ENCODE assay signal across 8 mouse cellular contexts in genomic region chr10:68207803-68208669, GRCm38 (mm10).
A peak's percentile ranks its signal among the peaks of the same experiment; 100 is the strongest.
DNase-seq lines count a peak whose midpoint lies in the region; ATAC-seq lines count a peak whose summit lies in the region.

No protein-coding gene starts in this region.

- no peaks in the 10 kb centered on the region; the same call in 1 of the 2 replicates for H3K36me3 ChIP-seq in heart, embryonic 15.5 days
- H3K36me3 ChIP-seq in embryonic facial prominence, embryonic 14.5 days (ENCODE audit: control insufficient read depth, insufficient read depth, low read length): peaks cover 11% of the 10 kb centered on the region; the same call in 1 of the 2 replicates
- H3K36me3 ChIP-seq in kidney, embryonic 16.5 days (ENCODE audit: insufficient read depth, low read length): 0 out of 2 replicates have a peak, but pooled peaks cover 2% of the 10 kb centered on the region
- H3K36me3 ChIP-seq in neural tube, embryonic 11.5 days (ENCODE audit: control insufficient read depth, insufficient read depth, low read length): no peaks in the 10 kb centered on the region

- H3K27ac ChIP-seq in heart, embryonic 15.5 days: no peak overlapping the region
- H3K27ac ChIP-seq in embryonic facial prominence, embryonic 14.5 days (replicated peaks; ENCODE audit: low read depth, low read length): peak overlapping the region; percentile 8; the same call in 1 of the 2 replicates
- peak overlapping the region; percentile 16; the same call in 1 of the 2 replicates for H3K27ac ChIP-seq in kidney, embryonic 16.5 days (ENCODE audit: low read length)
- no peak overlapping the region for H3K27ac ChIP-seq in neural tube, embryonic 11.5 days (ENCODE audit: low read depth, low read length)

- ATAC-seq in heart, embryonic 15.5 days (replicated peaks; ENCODE audit: insufficient number of reproducible peaks, insufficient read depth, low FRiP score, low read depth): no peak
- peak; percentile 60; the same call in 1 of the 2 replicates for ATAC-seq in embryonic facial prominence, embryonic 14.5 days (ENCODE audit: low read depth)
- peak; percentile 74; the same call in 1 of the 2 replicates for ATAC-seq in kidney, embryonic 16.5 days (ENCODE audit: low FRiP score, low TSS enrichment)
- peak; percentile 61 for ATAC-seq in neural tube, embryonic 11.5 days (ENCODE audit: insufficient read depth, low FRiP score, low TSS enrichment)
- ATAC-seq in megakaryocyte progenitor cell, adult 5-6 weeks (replicated peaks; ENCODE audit: poor library complexity): no peak

- H3K4me1 ChIP-seq in heart, embryonic 15.5 days (replicated peaks): peaks cover 29% of the 10 kb centered on the region
- peaks cover 20% of the 10 kb centered on the region for H3K4me1 ChIP-seq in embryonic facial prominence, embryonic 14.5 days (ENCODE audit: control insufficient read depth, insufficient read depth, low read length)
- H3K4me1 ChIP-seq in kidney, embryonic 16.5 days (ENCODE audit: insufficient read depth, low read length): peaks cover 38% of the 10 kb centered on the region
- peaks cover 13% of the 10 kb centered on the region for H3K4me1 ChIP-seq in neural tube, embryonic 11.5 days (ENCODE audit: control insufficient read depth, insufficient read depth, low read length)

- H3K27me3 ChIP-seq in heart, embryonic 15.5 days: no peaks in the 10 kb centered on the region
- H3K27me3 ChIP-seq in embryonic facial prominence, embryonic 14.5 days (replicated peaks; ENCODE audit: control insufficient read depth, insufficient read depth, low read length): no peaks in the 10 kb centered on the region
- H3K27me3 ChIP-seq in kidney, embryonic 16.5 days (ENCODE audit: insufficient read depth, low read length): no peaks in the 10 kb centered on the region
- no peaks in the 10 kb centered on the region for H3K27me3 ChIP-seq in neural tube, embryonic 11.5 days (ENCODE audit: control insufficient read depth, insufficient read depth, low read length)

- H3K9me3 ChIP-seq in heart, embryonic 15.5 days (replicated peaks): no peaks in the 10 kb centered on the region
- H3K9me3 ChIP-seq in embryonic facial prominence, embryonic 14.5 days (ENCODE audit: control insufficient read depth, low read length): no peaks in the 10 kb centered on the region
- H3K9me3 ChIP-seq in kidney, embryonic 16.5 days (ENCODE audit: low read length): no peaks in the 10 kb centered on the region
- H3K9me3 ChIP-seq in neural tube, embryonic 11.5 days (ENCODE audit: control insufficient read depth, low read length): no peaks in the 10 kb centered on the region

- peak overlapping the region; percentile 27 for H3K4me2 ChIP-seq in heart, embryonic 15.5 days
- peak overlapping the region; percentile 25 for H3K4me2 ChIP-seq in embryonic facial prominence, embryonic 14.5 days (ENCODE audit: low read depth, low read length)
- 0 out of 2 replicates have a peak overlapping the region, but pooled peaks have one; percentile 15 for H3K4me2 ChIP-seq in kidney, embryonic 16.5 days (replicated peaks; ENCODE audit: low read depth, low read length)
- H3K4me2 ChIP-seq in neural tube, embryonic 11.5 days (ENCODE audit: low read depth): no peak overlapping the region

- H3K9ac ChIP-seq in heart, embryonic 15.5 days: no peak overlapping the region
- no peak overlapping the region for H3K9ac ChIP-seq in embryonic facial prominence, embryonic 14.5 days (ENCODE audit: low read depth, low read length)
- H3K9ac ChIP-seq in kidney, embryonic 16.5 days (replicated peaks; ENCODE audit: low read length): peak overlapping the region; percentile 25; the same call in 1 of the 2 replicates
- no peak overlapping the region for H3K9ac ChIP-seq in neural tube, embryonic 11.5 days (ENCODE audit: low read length)

- 47% methylated on average over 20 of the region's 20 CpGs for WGBS in heart, embryonic 15.5 days
- 20% methylated on average over 20 of the region's 20 CpGs for WGBS in embryonic facial prominence, embryonic 14.5 days
- 17% methylated on average over 20 of the region's 20 CpGs for WGBS in kidney, embryonic 16.5 days
- 18% methylated on average over 20 of the region's 20 CpGs for WGBS in neural tube, embryonic 11.5 days

- no peak overlapping the region for H3K4me3 ChIP-seq in heart, embryonic 15.5 days
- peak overlapping the region; percentile 2; the same call in 1 of the 2 replicates for H3K4me3 ChIP-seq in embryonic facial prominence, embryonic 14.5 days (ENCODE audit: low read depth, low read length)
- H3K4me3 ChIP-seq in kidney, embryonic 16.5 days (ENCODE audit: low read length): 0 out of 2 replicates have a peak overlapping the region, but pooled peaks have one; percentile 1
- no peak overlapping the region for H3K4me3 ChIP-seq in neural tube, embryonic 11.5 days (ENCODE audit: low read depth, low read length)

- DNase-seq in heart, adult 9 months (ENCODE audit: low spot score in 2 of 2): no peak
- peak; percentile 35 for DNase-seq in adrenal gland, postnatal 14 days
- peak; percentile 88 for DNase-seq in embryonic facial prominence, embryonic 14.5 days (ENCODE audit: low spot score)
- peak; percentile 54 for DNase-seq in neural tube, embryonic 11.5 days (ENCODE audit: low spot score)
- no peak for DNase-seq in ovary, postnatal 14 days (ENCODE audit: low spot score)

Comparison
In these comparisons a context has a peak if more than half of its experiments do, and no peak if none do; other contexts are left out.
1. ATAC-seq: peak in embryonic facial prominence, embryonic 14.5 days (single experiment), kidney, embryonic 16.5 days (single experiment) and neural tube, embryonic 11.5 days (single experiment); none in heart, embryonic 15.5 days (single experiment) and megakaryocyte progenitor cell, adult 5-6 weeks (single experiment).
2. H3K27ac ChIP-seq: peak in embryonic facial prominence, embryonic 14.5 days (single experiment) and kidney, embryonic 16.5 days (single experiment); none in heart, embryonic 15.5 days (single experiment) and neural tube, embryonic 11.5 days (single experiment).
3. H3K4me3 ChIP-seq: peak in embryonic facial prominence, embryonic 14.5 days (single experiment) and kidney, embryonic 16.5 days (single experiment); none in heart, embryonic 15.5 days (single experiment) and neural tube, embryonic 11.5 days (single experiment).
4. DNase-seq: peak in adrenal gland, postnatal 14 days (single experiment), embryonic facial prominence, embryonic 14.5 days (single experiment) and neural tube, embryonic 11.5 days (single experiment); none in heart, adult 9 months (0 of 2) and ovary, postnatal 14 days (single experiment).